Mouse (Mus musculus) G1E (cell line): ENCODE data around the gene Slc25a25.

Source experiments
- CTCF ChIP-seq: IDR thresholded peaks from 2 replicates; pipeline ENCODE4 v1.5.1; 2012; ENCODE audit warnings: low read depth, low read length, inconsistent platforms, mixed read lengths
- GATA1 ChIP-seq: IDR thresholded peaks from 2 replicates; pipeline ENCODE4 v1.6.1; 2012; ENCODE audit warnings: borderline replicate concordance, low read length, inconsistent platforms, mixed read lengths

- TF ChIP-seq GATA1 (no peak), CTCF (no peak)
These were observed 83.9 kb downstream of the Slc25a25 start for GRCm38 (mm10) chr2:32367315-32367714.
